Comparison of ENCODE assay signal across 9 mouse cellular contexts in genomic region chr6:37142991-37143866, GRCm38 (mm10).
A peak's percentile ranks its signal among the peaks of the same experiment; 100 is the strongest.
DNase-seq lines count a peak whose midpoint lies in the region; ATAC-seq lines count a peak whose summit lies in the region.
"Had no signal": no experiment of that assay in that cellular context is flagged by ENCODE, and none has a peak within 500 bp of the region (broad histone marks: within the 10 kb centered on the region; RNA-seq: fewer than 3 reads in every experiment).

No protein-coding gene starts in this region.

- H3K9me3 ChIP-seq in forebrain, embryonic 13.5 days (replicated peaks): no peaks in the 10 kb centered on the region
- H3K9me3 ChIP-seq in forebrain, embryonic 11.5 days (ENCODE audit: control insufficient read depth, low read length): no peaks in the 10 kb centered on the region
- no peaks in the 10 kb centered on the region for H3K9me3 ChIP-seq in midbrain, embryonic 14.5 days (ENCODE audit: control insufficient read depth, low read length)
- H3K9me3 ChIP-seq in midbrain, embryonic 11.5 days (ENCODE audit: control insufficient read depth, low read length): no peaks in the 10 kb centered on the region
- H3K9me3 ChIP-seq in megakaryocyte, embryonic 14.5 days: no peaks in the 10 kb centered on the region
- H3K9me3 ChIP-seq: limb, embryonic 13.5 days had no signal

- WGBS in forebrain, embryonic 13.5 days: 83% methylated on average over 11 of the region's 11 CpGs
- WGBS in forebrain, embryonic 11.5 days: 87% methylated on average over 11 of the region's 11 CpGs
- WGBS in midbrain, embryonic 14.5 days: 78% methylated on average over 11 of the region's 11 CpGs
- 83% methylated on average over 11 of the region's 11 CpGs for WGBS in midbrain, embryonic 11.5 days

- no peak overlapping the region for H3K9ac ChIP-seq in forebrain, embryonic 13.5 days
- no peak overlapping the region for H3K9ac ChIP-seq in forebrain, embryonic 11.5 days (ENCODE audit: low read length)
- H3K9ac ChIP-seq in midbrain, embryonic 14.5 days (replicated peaks; ENCODE audit: low read length): no peak overlapping the region
- H3K9ac ChIP-seq in midbrain, embryonic 11.5 days (ENCODE audit: low read length): no peak overlapping the region
- H3K9ac ChIP-seq: limb, embryonic 13.5 days had no signal

- H3K36me3 ChIP-seq in forebrain, embryonic 13.5 days (ENCODE audit: poor library complexity, severe bottlenecking): no peaks in the 10 kb centered on the region
- no peaks in the 10 kb centered on the region for H3K36me3 ChIP-seq in forebrain, embryonic 11.5 days (ENCODE audit: control insufficient read depth, insufficient read depth, low read length)
- no peaks in the 10 kb centered on the region for H3K36me3 ChIP-seq in midbrain, embryonic 14.5 days (ENCODE audit: control insufficient read depth, insufficient read depth, low read length)
- H3K36me3 ChIP-seq in midbrain, embryonic 11.5 days (ENCODE audit: control insufficient read depth, insufficient read depth, low read length): no peaks in the 10 kb centered on the region
- H3K36me3 ChIP-seq in megakaryocyte, embryonic 14.5 days (replicated peaks; ENCODE audit: low read length): no peaks in the 10 kb centered on the region
- H3K36me3 ChIP-seq: limb, embryonic 13.5 days had no signal

- no peak overlapping the region; the same call in 1 of the 2 replicates for H3K27ac ChIP-seq in forebrain, embryonic 13.5 days
- no peak overlapping the region for H3K27ac ChIP-seq in forebrain, embryonic 11.5 days (ENCODE audit: low read depth, low read length)
- no peak overlapping the region for H3K27ac ChIP-seq in midbrain, embryonic 14.5 days (replicated peaks; ENCODE audit: low read depth, low read length)
- H3K27ac ChIP-seq in midbrain, embryonic 11.5 days (ENCODE audit: low read depth, low read length): no peak overlapping the region
- H3K27ac ChIP-seq: limb, embryonic 13.5 days had no signal

- no peak overlapping the region for H3K4me3 ChIP-seq in forebrain, embryonic 13.5 days
- no peak overlapping the region for H3K4me3 ChIP-seq in forebrain, embryonic 11.5 days (ENCODE audit: low read depth, low read length)
- H3K4me3 ChIP-seq in midbrain, embryonic 14.5 days (replicated peaks; ENCODE audit: low read depth, low read length): no peak overlapping the region
- no peak overlapping the region for H3K4me3 ChIP-seq in midbrain, embryonic 11.5 days (ENCODE audit: low read depth, low read length)
- H3K4me3 ChIP-seq in megakaryocyte, embryonic 14.5 days (replicated peaks): peak overlapping the region; percentile 75
- H3K4me3 ChIP-seq: limb, embryonic 13.5 days had no signal

- no peak for DNase-seq in forebrain, embryonic 11.5 days (ENCODE audit: low spot score)
- peak; percentile 48 for DNase-seq in midbrain, embryonic 14.5 days
- DNase-seq in midbrain, embryonic 11.5 days (ENCODE audit: low spot score, missing footprints): no peak
- no peak for DNase-seq in thymus, postnatal 36 days
- no peak for DNase-seq in spleen, postnatal 4 days (ENCODE audit: low spot score in 2 of 2)

- peaks cover 12% of the 10 kb centered on the region for H3K4me1 ChIP-seq in forebrain, embryonic 13.5 days
- no peaks in the 10 kb centered on the region for H3K4me1 ChIP-seq in forebrain, embryonic 11.5 days (replicated peaks; ENCODE audit: control insufficient read depth, insufficient read depth, low read length)
- H3K4me1 ChIP-seq in midbrain, embryonic 14.5 days (ENCODE audit: control insufficient read depth, insufficient read depth, low read length): no peaks in the 10 kb centered on the region
- no peaks in the 10 kb centered on the region for H3K4me1 ChIP-seq in midbrain, embryonic 11.5 days (ENCODE audit: control insufficient read depth, insufficient read depth, low read length)
- peaks cover 36% of the 10 kb centered on the region for H3K4me1 ChIP-seq in megakaryocyte, embryonic 14.5 days

- H3K4me2 ChIP-seq in forebrain, embryonic 13.5 days: no peak overlapping the region
- no peak overlapping the region for H3K4me2 ChIP-seq in forebrain, embryonic 11.5 days (ENCODE audit: low read depth, low read length, severe bottlenecking)
- no peak overlapping the region for H3K4me2 ChIP-seq in midbrain, embryonic 14.5 days (ENCODE audit: low read length)
- no peak overlapping the region for H3K4me2 ChIP-seq in midbrain, embryonic 11.5 days
- H3K4me2 ChIP-seq: limb, embryonic 13.5 days had no signal

- no peaks in the 10 kb centered on the region for H3K27me3 ChIP-seq in forebrain, embryonic 13.5 days
- no peaks in the 10 kb centered on the region for H3K27me3 ChIP-seq in forebrain, embryonic 11.5 days (ENCODE audit: control insufficient read depth, insufficient read depth, low read length)
- H3K27me3 ChIP-seq in midbrain, embryonic 14.5 days (ENCODE audit: control insufficient read depth, insufficient read depth, low read length): no peaks in the 10 kb centered on the region
- no peaks in the 10 kb centered on the region for H3K27me3 ChIP-seq in midbrain, embryonic 11.5 days (ENCODE audit: control insufficient read depth, insufficient read depth, low read length)
- H3K27me3 ChIP-seq in megakaryocyte, embryonic 14.5 days (replicated peaks): no peaks in the 10 kb centered on the region
- H3K27me3 ChIP-seq: limb, embryonic 13.5 days had no signal

- ATAC-seq in forebrain, embryonic 13.5 days: peak; percentile 83
- no peak for ATAC-seq in forebrain, embryonic 11.5 days (replicated peaks; ENCODE audit: low FRiP score)
- no peak for ATAC-seq in midbrain, embryonic 14.5 days (ENCODE audit: low FRiP score, low TSS enrichment)
- ATAC-seq in midbrain, embryonic 11.5 days (ENCODE audit: low FRiP score): no peak
- peak; percentile 48 for ATAC-seq in granulocyte monocyte progenitor cell, adult 5-6 weeks (replicated peaks; ENCODE audit: poor library complexity, severe bottlenecking)

Comparison
In these comparisons a context has a peak if more than half of its experiments do, and no peak if none do; other contexts are left out.
1. ATAC-seq: peak in forebrain, embryonic 13.5 days (single experiment) and granulocyte monocyte progenitor cell, adult 5-6 weeks (single experiment); none in forebrain, embryonic 11.5 days (single experiment), midbrain, embryonic 14.5 days (single experiment) and midbrain, embryonic 11.5 days (single experiment).